In genomic region chr14:27192450-27192849, GRCm38 (mm10) we compare ENCODE assay signal across 9 mouse cellular contexts.
DNase-seq lines count a peak whose midpoint lies in the region; ATAC-seq and TF ChIP-seq lines count a peak whose summit lies in the region.
"Had no signal": no experiment of that assay in that cellular context is flagged by ENCODE, and none has a peak within 500 bp of the region (broad histone marks: within the 10 kb centered on the region; RNA-seq: fewer than 3 reads in every experiment).

No protein-coding gene starts in this region.

- H3K4me3 ChIP-seq in bone marrow macrophage, adult 2 months (ENCODE audit: insufficient read depth, low read length): no peak overlapping the region
- H3K4me3 ChIP-seq in forebrain, embryonic 14.5 days (ENCODE audit: low read depth, low read length): no peak overlapping the region
- H3K4me3 ChIP-seq: neural tube, embryonic 13.5 days had no signal

- no peaks in the 10 kb centered on the region for H3K9me3 ChIP-seq in forebrain, embryonic 14.5 days (replicated peaks; ENCODE audit: control insufficient read depth, low read length)
- H3K9me3 ChIP-seq: neural tube, embryonic 13.5 days had no signal

- intact Hi-C loops in heart, postnatal 14 days (cut with DNase I): loop anchor here (5.0 kb wide), 2 partner anchors 45 to 100 kb away; no protein-coding TSS in a partner anchor

- no peak for TF ChIP-seq POLR2A in bone marrow macrophage, adult 2 months (IDR thresholded peaks at IDR 0.05; ENCODE audit: borderline replicate concordance, low read depth, low read length)

- H3K4me1 ChIP-seq in bone marrow macrophage, adult 2 months (ENCODE audit: control insufficient read depth, insufficient read depth, low read length): no peaks in the 10 kb centered on the region
- H3K4me1 ChIP-seq in forebrain, embryonic 14.5 days (ENCODE audit: control insufficient read depth, insufficient read depth, low read length): no peaks in the 10 kb centered on the region
- H3K4me1 ChIP-seq: neural tube, embryonic 13.5 days had no signal

- H3K27me3 ChIP-seq in forebrain, embryonic 14.5 days (replicated peaks; ENCODE audit: control insufficient read depth, insufficient read depth, low read length): no peaks in the 10 kb centered on the region
- H3K27me3 ChIP-seq: neural tube, embryonic 13.5 days had no signal

- H3K27ac ChIP-seq in bone marrow macrophage, adult 2 months (ENCODE audit: insufficient read depth, low read depth, low read length): no peak overlapping the region
- H3K27ac ChIP-seq in forebrain, embryonic 14.5 days (ENCODE audit: low read depth, low read length): no peak overlapping the region
- H3K27ac ChIP-seq: neural tube, embryonic 13.5 days had no signal

- peak; percentile 57 to 64 for DNase-seq in heart, postnatal 14 days
- DNase-seq in heart, adult 9 months (ENCODE audit: low spot score in 2 of 2): no peak
- DNase-seq in lung, postnatal 10 days: peak; percentile 50
- DNase-seq in thymus, postnatal 14 days: peak; percentile 78
- no peak for DNase-seq in layer of hippocampus, adult 9-10 months (ENCODE audit: low spot score)
- DNase-seq in forebrain, embryonic 14.5 days (ENCODE audit: low spot score): no peak

- ATAC-seq in CD4-positive, CD25-positive, alpha-beta regulatory T cell, adult 4 months: peak; percentile 85
- no peak for ATAC-seq in forebrain, embryonic 14.5 days

- 0 out of 2 replicates have a peak, but pooled peaks have one; percentile 25 for TF ChIP-seq CTCF in bone marrow macrophage, adult 2 months (IDR thresholded peaks at IDR 0.05; ENCODE audit: low read depth, low read length)

- no peaks in the 10 kb centered on the region for H3K36me3 ChIP-seq in forebrain, embryonic 14.5 days (ENCODE audit: control insufficient read depth, insufficient read depth, low read length)
- H3K36me3 ChIP-seq: neural tube, embryonic 13.5 days had no signal

- 35% methylated on average over 3 of the region's 3 CpGs for WGBS in forebrain, embryonic 14.5 days

- H3K4me2 ChIP-seq in forebrain, embryonic 14.5 days (ENCODE audit: low read length): no peak overlapping the region
- H3K4me2 ChIP-seq: neural tube, embryonic 13.5 days had no signal

- no peak overlapping the region for H3K9ac ChIP-seq in forebrain, embryonic 14.5 days (ENCODE audit: low read length)
- H3K9ac ChIP-seq: neural tube, embryonic 13.5 days had no signal

Comparison
In these comparisons a context has a peak if more than half of its experiments do, and no peak if none do; other contexts are left out.
1. DNase-seq: peak in heart, postnatal 14 days (2 of 2), lung, postnatal 10 days (single experiment) and thymus, postnatal 14 days (single experiment); none in heart, adult 9 months (0 of 2), layer of hippocampus, adult 9-10 months (single experiment) and forebrain, embryonic 14.5 days (single experiment).